ENCODE assay signal across 7 mouse cellular contexts in the genomic region with DNA sequence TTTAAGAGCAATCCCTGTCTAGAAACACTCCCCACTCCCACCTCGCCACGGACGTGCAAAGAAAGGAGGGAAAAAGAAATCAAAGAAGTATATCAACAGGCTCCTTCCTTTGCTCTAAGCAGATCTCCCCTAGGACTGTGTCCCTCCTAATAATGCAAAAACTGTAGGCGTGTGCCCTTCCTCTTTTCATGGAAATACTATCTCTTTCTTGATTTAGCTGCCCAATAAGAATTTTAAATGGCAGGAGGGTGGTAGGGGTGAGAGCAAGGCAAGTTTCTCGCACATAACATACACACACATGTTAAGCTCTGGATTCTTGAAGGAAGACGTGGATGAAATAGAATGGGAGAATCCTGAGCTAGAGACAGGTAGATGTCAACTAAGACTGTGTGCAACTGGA. TPM values are rescaled to one million over a fixed set of nuclear protein-coding genes. Genes with fewer than 3 reads are reported as not detected.
DNase-seq lines count a peak whose midpoint lies in the region; ATAC-seq lines count a peak whose summit lies in the region.

No protein-coding gene starts in this region.

- 62% methylated on average over 6 of the region's 6 CpGs for WGBS in forebrain, embryonic 12.5 days
- WGBS in limb, embryonic 15.5 days = 66% methylated on average over 6 of the region's 6 CpGs
- 57% methylated on average over 6 of the region's 6 CpGs for WGBS in stomach, embryonic 15.5 days

- no peak for ATAC-seq in megakaryocyte, adult 5-6 weeks (ENCODE audit: poor library complexity, severe bottlenecking)
- ATAC-seq in forebrain, embryonic 12.5 days (ENCODE audit: low FRiP score) = no peak
- ATAC-seq in limb, embryonic 15.5 days (ENCODE audit: insufficient number of reproducible peaks, low FRiP score, low TSS enrichment, low read depth) = no peak
- no peak for ATAC-seq in stomach, embryonic 15.5 days (ENCODE audit: insufficient read depth, low FRiP score, low read depth)
- no peak for ATAC-seq in monocyte, adult 5-6 weeks (replicated peaks; ENCODE audit: insufficient number of reproducible peaks, low FRiP score, low TSS enrichment, poor library complexity, severe bottlenecking)

- H3K9me3 ChIP-seq in megakaryocyte, embryonic 14.5 days = no peaks in the 10 kb centered on the region
- no peaks in the 10 kb centered on the region for H3K9me3 ChIP-seq in forebrain, embryonic 12.5 days
- no peaks in the 10 kb centered on the region for H3K9me3 ChIP-seq in limb, embryonic 15.5 days
- H3K9me3 ChIP-seq in stomach, embryonic 15.5 days = no peaks in the 10 kb centered on the region

- H3K36me3 ChIP-seq in megakaryocyte, embryonic 14.5 days (replicated peaks; ENCODE audit: low read length) = peaks cover 23% of the 10 kb centered on the region
- peaks cover 11% of the 10 kb centered on the region for H3K36me3 ChIP-seq in forebrain, embryonic 12.5 days (replicated peaks)
- peaks cover 13% of the 10 kb centered on the region for H3K36me3 ChIP-seq in limb, embryonic 15.5 days
- H3K36me3 ChIP-seq in stomach, embryonic 15.5 days = no peaks in the 10 kb centered on the region

- no peaks in the 10 kb centered on the region for H3K27me3 ChIP-seq in megakaryocyte, embryonic 14.5 days (replicated peaks)
- H3K27me3 ChIP-seq in forebrain, embryonic 12.5 days = no peaks in the 10 kb centered on the region
- no peaks in the 10 kb centered on the region for H3K27me3 ChIP-seq in limb, embryonic 15.5 days
- no peaks in the 10 kb centered on the region for H3K27me3 ChIP-seq in stomach, embryonic 15.5 days (replicated peaks)

- H3K9ac ChIP-seq in forebrain, embryonic 12.5 days = peak overlapping the region; percentile 68; the same call in 1 of the 2 replicates
- no peak overlapping the region for H3K9ac ChIP-seq in limb, embryonic 15.5 days
- H3K9ac ChIP-seq in stomach, embryonic 15.5 days = no peak overlapping the region

- DNase-seq in embryo, embryonic 10 days (ENCODE audit: low spot score) = no peak

- peak overlapping the region; percentile 95 for H3K4me3 ChIP-seq in megakaryocyte, embryonic 14.5 days (replicated peaks)
- H3K4me3 ChIP-seq in forebrain, embryonic 12.5 days (replicated peaks) = peak overlapping the region; percentile 58
- H3K4me3 ChIP-seq in limb, embryonic 15.5 days = peak overlapping the region; percentile 60
- H3K4me3 ChIP-seq in stomach, embryonic 15.5 days (replicated peaks) = peak overlapping the region; percentile 59

- H3K27ac ChIP-seq in forebrain, embryonic 12.5 days = no peak overlapping the region
- no peak overlapping the region for H3K27ac ChIP-seq in limb, embryonic 15.5 days
- peak overlapping the region; percentile 81; the same call in 1 of the 2 replicates for H3K27ac ChIP-seq in stomach, embryonic 15.5 days

- peaks cover 64% of the 10 kb centered on the region for H3K4me1 ChIP-seq in megakaryocyte, embryonic 14.5 days
- H3K4me1 ChIP-seq in forebrain, embryonic 12.5 days = peaks cover 28% of the 10 kb centered on the region
- H3K4me1 ChIP-seq in limb, embryonic 15.5 days = peaks cover 28% of the 10 kb centered on the region
- H3K4me1 ChIP-seq in stomach, embryonic 15.5 days = peaks cover 19% of the 10 kb centered on the region; the same call in 1 of the 2 replicates

- peak overlapping the region; percentile 72 for H3K4me2 ChIP-seq in forebrain, embryonic 12.5 days
- peak overlapping the region; percentile 88 for H3K4me2 ChIP-seq in limb, embryonic 15.5 days
- H3K4me2 ChIP-seq in stomach, embryonic 15.5 days = peak overlapping the region; percentile 91

RNA-seq across cellular contexts. Expression of a gene that starts 0.4 kb away (rescaled TPM):
- 32.9 and 73.3 TPM in 2 replicates for polyA plus RNA-seq in megakaryocyte, embryonic 14.5 days (2012; ENCODE audit: insufficient read depth, low replicate concordance)
- total RNA-seq in megakaryocyte, adult 5-6 weeks (2015) = 23.4 and 23.8 TPM in 2 replicates
- 14.7 and 19.1 TPM in 2 replicates for total RNA-seq in megakaryocyte, adult 5-6 weeks (2017)
- 26.6 and 28.3 TPM in 2 replicates for polyA plus RNA-seq in forebrain, embryonic 12.5 days (2016; fragmentation: Nextera tagmentation; extraction: Ambion mirVana)
- 25.1 and 27.6 TPM in 2 replicates for polyA plus RNA-seq in limb, embryonic 15.5 days (2015; fragmentation: Nextera tagmentation; extraction: Ambion mirVana)
- polyA plus RNA-seq in stomach, embryonic 15.5 days (2015; fragmentation: Nextera tagmentation; extraction: Ambion mirVana) = 29.6 and 32.1 TPM in 2 replicates
- 6.1 to 10.7 TPM (median 9.1 TPM) in 3 replicates for total RNA-seq in monocyte, adult 5-6 weeks (2017)

RNA-seq across cellular contexts. Expression of a gene that starts 3.9 kb away (rescaled TPM):
- 36.7 and 120 TPM in 2 replicates for polyA plus RNA-seq in megakaryocyte, embryonic 14.5 days (2012; ENCODE audit: insufficient read depth, low replicate concordance)
- total RNA-seq in megakaryocyte, adult 5-6 weeks (2015) = 81.3 and 83.9 TPM in 2 replicates
- 43.0 and 46.5 TPM in 2 replicates for total RNA-seq in megakaryocyte, adult 5-6 weeks (2017)
- 136 and 139 TPM in 2 replicates for polyA plus RNA-seq in forebrain, embryonic 12.5 days (2016; fragmentation: Nextera tagmentation; extraction: Ambion mirVana)
- 119 and 130 TPM in 2 replicates for polyA plus RNA-seq in limb, embryonic 15.5 days (2015; fragmentation: Nextera tagmentation; extraction: Ambion mirVana)
- polyA plus RNA-seq in stomach, embryonic 15.5 days (2015; fragmentation: Nextera tagmentation; extraction: Ambion mirVana) = 110 and 112 TPM in 2 replicates
- total RNA-seq in monocyte, adult 5-6 weeks (2017) = 26.7 to 93.0 TPM (median 26.9 TPM) in 3 replicates

RNA-seq across cellular contexts. Expression of a gene that starts 32.8 kb away (rescaled TPM):
- polyA plus RNA-seq in megakaryocyte, embryonic 14.5 days (2012; ENCODE audit: insufficient read depth, low replicate concordance) = 13.5 TPM in 1 of 2 replicates, not detected in the other
- 7.9 and 8.4 TPM in 2 replicates for total RNA-seq in megakaryocyte, adult 5-6 weeks (2015)
- 12.5 and 16.3 TPM in 2 replicates for total RNA-seq in megakaryocyte, adult 5-6 weeks (2017)
- 35.7 and 36.3 TPM in 2 replicates for polyA plus RNA-seq in forebrain, embryonic 12.5 days (2016; fragmentation: Nextera tagmentation; extraction: Ambion mirVana)
- polyA plus RNA-seq in limb, embryonic 15.5 days (2015; fragmentation: Nextera tagmentation; extraction: Ambion mirVana) = 37.5 and 40.3 TPM in 2 replicates
- polyA plus RNA-seq in stomach, embryonic 15.5 days (2015; fragmentation: Nextera tagmentation; extraction: Ambion mirVana) = 28.0 and 28.3 TPM in 2 replicates
- 3.1 to 9.5 TPM (median 5.5 TPM) in 3 replicates for total RNA-seq in monocyte, adult 5-6 weeks (2017)

RNA-seq across cellular contexts. Expression of a gene that starts 41.0 kb away (rescaled TPM):
- 384 and 644 TPM in 2 replicates for polyA plus RNA-seq in megakaryocyte, embryonic 14.5 days (2012; ENCODE audit: insufficient read depth, low replicate concordance)
- total RNA-seq in megakaryocyte, adult 5-6 weeks (2015) = 35.0 and 47.6 TPM in 2 replicates
- 36.2 and 36.5 TPM in 2 replicates for total RNA-seq in megakaryocyte, adult 5-6 weeks (2017)
- 68.8 and 70.6 TPM in 2 replicates for polyA plus RNA-seq in forebrain, embryonic 12.5 days (2016; fragmentation: Nextera tagmentation; extraction: Ambion mirVana)
- polyA plus RNA-seq in limb, embryonic 15.5 days (2015; fragmentation: Nextera tagmentation; extraction: Ambion mirVana) = 94.1 and 96.7 TPM in 2 replicates
- polyA plus RNA-seq in stomach, embryonic 15.5 days (2015; fragmentation: Nextera tagmentation; extraction: Ambion mirVana) = 68.7 and 71.3 TPM in 2 replicates
- 46.5 to 54.0 TPM (median 51.7 TPM) in 3 replicates for total RNA-seq in monocyte, adult 5-6 weeks (2017)

RNA-seq across cellular contexts. Expression of a gene that starts 43.7 kb away (rescaled TPM):
- polyA plus RNA-seq in megakaryocyte, embryonic 14.5 days (2012; ENCODE audit: insufficient read depth, low replicate concordance) = not detected in 2 replicates
- total RNA-seq in megakaryocyte, adult 5-6 weeks (2015) = not detected in 2 replicates
- total RNA-seq in megakaryocyte, adult 5-6 weeks (2017) = not detected in 2 replicates
- polyA plus RNA-seq in forebrain, embryonic 12.5 days (2016; fragmentation: Nextera tagmentation; extraction: Ambion mirVana) = not detected in 2 replicates
- polyA plus RNA-seq in limb, embryonic 15.5 days (2015; fragmentation: Nextera tagmentation; extraction: Ambion mirVana) = 0.12 and 0.14 TPM in 2 replicates
- 6.2 and 6.5 TPM in 2 replicates for polyA plus RNA-seq in stomach, embryonic 15.5 days (2015; fragmentation: Nextera tagmentation; extraction: Ambion mirVana)
- total RNA-seq in monocyte, adult 5-6 weeks (2017) = not detected in 3 replicates
